Mouse (Mus musculus): ENCODE data around the gene Clec5a.

DNA sequence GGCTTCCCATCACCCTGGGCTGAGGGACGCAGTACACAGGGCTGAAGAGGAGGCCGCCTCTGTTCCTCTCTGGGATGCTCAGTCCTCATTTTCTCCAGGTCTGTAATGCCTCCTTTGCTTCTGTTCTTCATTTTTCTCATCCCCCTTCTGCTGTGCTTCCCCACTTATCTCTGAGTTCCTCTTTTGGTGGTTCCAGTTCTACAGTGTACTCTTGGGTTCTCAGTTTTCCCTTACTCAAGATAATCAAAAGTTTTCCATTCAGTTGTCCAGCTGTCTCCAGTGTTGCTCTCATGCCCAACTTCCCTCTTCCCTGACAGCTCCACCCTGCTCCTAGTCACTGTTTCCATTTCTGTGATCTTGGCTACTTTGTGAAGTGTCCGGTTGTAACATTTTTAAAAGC lies 12.0 kb downstream of the Clec5a start:
- no peak for TF ChIP-seq CTCF (IDR thresholded peaks at IDR 0.05; ENCODE audit: low read depth)
- TF ChIP-seq EP300 (IDR thresholded peaks at IDR 0.05; ENCODE audit: low read depth), result no peak

Data from liver, embryonic 14.5 days (tissue).